11 mouse cellular contexts compared by ENCODE assay signal in the genomic region with DNA sequence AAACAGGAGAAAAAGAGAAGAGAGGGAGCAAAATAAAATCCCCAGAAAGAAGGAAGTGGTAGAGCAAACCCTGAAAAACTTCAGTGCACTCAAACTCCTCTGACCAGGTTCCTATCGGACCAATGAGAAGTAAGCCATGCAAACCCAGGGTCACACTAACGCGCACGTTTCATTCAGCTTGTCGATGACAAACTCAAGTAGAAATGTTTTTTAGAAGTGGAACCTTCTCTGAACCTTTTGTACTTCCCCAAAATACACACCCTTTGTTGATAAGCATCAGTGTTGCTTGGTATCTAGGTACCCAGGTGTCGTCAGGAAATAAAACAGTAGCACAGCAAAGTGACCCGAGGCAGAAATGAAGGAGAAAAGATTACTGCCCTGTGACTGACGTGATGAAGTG. TPM values are rescaled to one million over a fixed set of nuclear protein-coding genes. Genes with fewer than 3 reads are reported as not detected.
DNase-seq lines count a peak whose midpoint lies in the region; ATAC-seq and TF ChIP-seq lines count a peak whose summit lies in the region.
"Had no signal": no experiment of that assay in that cellular context is flagged by ENCODE, and none has a peak within 500 bp of the region (broad histone marks: within the 10 kb centered on the region; RNA-seq: fewer than 3 reads in every experiment).

No protein-coding gene starts in this region.

- WGBS in lung, adult 2 months, result 52% methylated on average over 8 of the region's 8 CpGs
- 18% methylated on average over 8 of the region's 8 CpGs for WGBS in liver, embryonic 15.5 days (ENCODE audit: insufficient replicate concordance)
- WGBS in hindbrain, embryonic 11.5 days, result 85% methylated on average over 8 of the region's 8 CpGs

- H3K36me3 ChIP-seq in liver, embryonic 15.5 days (replicated peaks), result no peaks in the 10 kb centered on the region
- no peaks in the 10 kb centered on the region for H3K36me3 ChIP-seq in hindbrain, embryonic 11.5 days (ENCODE audit: control insufficient read depth, insufficient read depth, low read length)

- no peaks in the 10 kb centered on the region for H3K9me3 ChIP-seq in liver, embryonic 15.5 days (replicated peaks)
- no peaks in the 10 kb centered on the region for H3K9me3 ChIP-seq in hindbrain, embryonic 11.5 days (ENCODE audit: control insufficient read depth, low read length)

- no peak overlapping the region for H3K9ac ChIP-seq in liver, embryonic 15.5 days
- no peak overlapping the region for H3K9ac ChIP-seq in hindbrain, embryonic 11.5 days (ENCODE audit: low read depth, low read length)

- no peak for ATAC-seq in liver, embryonic 15.5 days (ENCODE audit: insufficient read depth)
- no peak for ATAC-seq in hindbrain, embryonic 11.5 days (ENCODE audit: low FRiP score)

- H3K27me3 ChIP-seq in liver, embryonic 15.5 days, result no peaks in the 10 kb centered on the region
- H3K27me3 ChIP-seq in hindbrain, embryonic 11.5 days (ENCODE audit: control insufficient read depth, insufficient read depth, low read length), result no peaks in the 10 kb centered on the region

- H3K4me3 ChIP-seq in lung, adult 2 months (replicated peaks; ENCODE audit: extremely low read depth, low read depth, low read length), result no peak overlapping the region
- peak overlapping the region; percentile 21; the same call in 1 of the 2 replicates for H3K4me3 ChIP-seq in liver, embryonic 15.5 days (replicated peaks)
- H3K4me3 ChIP-seq in hindbrain, embryonic 11.5 days (ENCODE audit: low read depth, low read length), result no peak overlapping the region
- H3K4me3 ChIP-seq: gastrocnemius, adult 2 months had no signal

- no peak for TF ChIP-seq POLR2A in lung, adult 2 months (IDR thresholded peaks at IDR 0.05; ENCODE audit: borderline replicate concordance, extremely low read depth, low read depth, low read length)

- H3K27ac ChIP-seq in liver, embryonic 15.5 days (replicated peaks), result no peak overlapping the region
- H3K27ac ChIP-seq in hindbrain, embryonic 11.5 days (ENCODE audit: low read depth, low read length), result no peak overlapping the region
- H3K27ac ChIP-seq: gastrocnemius, adult 2 months had no signal

- no peak for TF ChIP-seq CTCF in lung, adult 2 months (IDR thresholded peaks at IDR 0.05; ENCODE audit: insufficient read depth, low read length)

- peak; percentile 45 for DNase-seq in lung, postnatal 36 days
- no peak for DNase-seq in lung, adult 2 months
- DNase-seq in MEL-GATA-1-ER (ENCODE audit: extremely low read depth, low read depth), result peak; percentile 51
- peak; percentile 63 for DNase-seq in thymus, postnatal 0 days (ENCODE audit: low spot score)
- no peak for DNase-seq in hindbrain, embryonic 11.5 days (ENCODE audit: low spot score)
- DNase-seq in gastrocnemius, postnatal 14 days, result no peak
- DNase-seq in cerebellum, adult 11 months, result no peak
- DNase-seq: gastrocnemius, adult 2 months; kidney, adult 11 months; retina, postnatal 1 day had no signal

- intact Hi-C loops in gastrocnemius, postnatal 14 days (cut with DNase I; ENCODE audit: low total_unique reads), result no loop called here

- peak overlapping the region; percentile 46 for H3K4me2 ChIP-seq in liver, embryonic 15.5 days
- H3K4me2 ChIP-seq in hindbrain, embryonic 11.5 days (replicated peaks; ENCODE audit: low read depth, low read length), result no peak overlapping the region

- no peaks in the 10 kb centered on the region for H3K4me1 ChIP-seq in lung, adult 2 months (ENCODE audit: control insufficient read depth, insufficient read depth, low read length)
- no peaks in the 10 kb centered on the region; the same call in 1 of the 2 replicates for H3K4me1 ChIP-seq in liver, embryonic 15.5 days (replicated peaks)
- H3K4me1 ChIP-seq in hindbrain, embryonic 11.5 days (replicated peaks; ENCODE audit: control insufficient read depth, insufficient read depth, low read length), result no peaks in the 10 kb centered on the region

RNA-seq across cellular contexts. Expression of gene Arhgap15, which starts 20.9 kb away (rescaled TPM):
- 1.00 and 1.8 TPM in 2 replicates for polyA plus RNA-seq in lung, adult 2 months (2012; rRNA removed)
- 5.4 and 6.0 TPM in 2 replicates for polyA plus RNA-seq in liver, embryonic 15.5 days (2015; fragmentation: Nextera tagmentation; extraction: Ambion mirVana)
- polyA plus RNA-seq in thymus, postnatal 0 days (2015; fragmentation: Nextera tagmentation; extraction: Ambion mirVana), result 62.3 and 75.6 TPM in 2 replicates
- 0.45 and 1.6 TPM in 2 replicates for polyA plus RNA-seq in hindbrain, embryonic 11.5 days (2014; fragmentation: Nextera tagmentation; extraction: Ambion mirVana)
- under 1 TPM; 0.53 to 0.66 TPM for total RNA-seq in gastrocnemius, postnatal 14 days (2021)

Comparison
In these comparisons a context has a peak if more than half of its experiments do, and no peak if none do; other contexts are left out.
1. DNase-seq: peak in lung, postnatal 36 days (single experiment), MEL-GATA-1-ER (single experiment) and thymus, postnatal 0 days (single experiment); none in lung, adult 2 months (single experiment), hindbrain, embryonic 11.5 days (single experiment), gastrocnemius, postnatal 14 days (single experiment) and cerebellum, adult 11 months (single experiment).